Mouse (Mus musculus): ENCODE measurements at regions not wholly inside any gene's neighbourhood (a gene's known extent, or its start where the extent isn't known, plus 50 kb on each side); places are given as distances from the start of the nearest gene placed in this dataset.

GRCm38 (mm10) chr19:52177088-52177791 lies 86.9 kb upstream of the Ins1 start:
- DNase-seq (ENCODE audit: low read depth, low spot score), result peak; percentile 43

GRCm38 (mm10) chr19:52193813-52194212 lies 70.3 kb upstream of the Ins1 start:
- peak; percentile 38 for DNase-seq (ENCODE audit: low read depth, low spot score)

GRCm38 (mm10) chr19:52199545-52200284 lies 64.4 kb upstream of the Ins1 start:
- no peak for DNase-seq (ENCODE audit: low read depth, low spot score)

DNA sequence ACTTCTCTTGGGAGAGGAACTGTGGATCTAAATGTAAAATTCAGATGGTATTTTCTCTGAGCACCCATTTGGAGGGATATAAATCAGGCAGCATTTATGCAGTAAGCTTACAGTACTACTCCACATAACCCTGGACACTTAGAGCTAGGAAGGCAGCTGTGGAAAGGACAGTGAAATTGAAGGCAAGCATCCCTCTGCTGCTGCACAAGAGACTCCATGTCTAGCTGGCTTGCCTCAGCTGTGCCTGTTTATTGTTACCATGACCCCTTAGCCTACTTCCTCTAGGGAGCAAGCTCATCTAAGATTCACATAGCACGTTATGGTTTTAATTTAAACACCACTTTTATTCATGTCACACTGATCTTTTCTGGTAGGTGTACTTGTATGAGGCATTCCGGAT lies 56.4 kb upstream of the Ins1 start:
- DNase-seq (ENCODE audit: low read depth, low spot score), result peak; percentile 3
